Mouse (Mus musculus): ENCODE measurements at regions not wholly inside any gene's neighbourhood (a gene's known extent, or its start where the extent isn't known, plus 50 kb on each side); places are given as distances from the start of the nearest gene placed in this dataset.

- no peaks in the 10 kb centered on the region for H3K4me1 ChIP-seq (ENCODE audit: control insufficient read depth, insufficient read depth, insufficient read length)
- WGBS = 73% methylated on average over 3 of the region's 3 CpGs
- DNase-seq (ENCODE audit: low read depth in 1 of 2, low spot score in 2 of 2) = no peak
- no peaks in the 10 kb centered on the region for H3K36me3 ChIP-seq (ENCODE audit: control insufficient read depth, insufficient read depth, low read length)
- H3K4me3 ChIP-seq (ENCODE audit: extremely low read depth, insufficient read depth, insufficient read length) = no peak overlapping the region
- TF ChIP-seq POLR2A (IDR thresholded peaks at IDR 0.05; ENCODE audit: low read depth, low read length) (no peak), CTCF (IDR thresholded peaks at IDR 0.05; ENCODE audit: extremely low read depth, insufficient read depth, insufficient read length, insufficient replicate concordance) (no peak)
- H3K27me3 ChIP-seq (ENCODE audit: control insufficient read depth, insufficient read depth, low read length) = no peaks in the 10 kb centered on the region
- no peak overlapping the region for H3K27ac ChIP-seq (ENCODE audit: insufficient read depth, low read length)
Observed at GRCm38 (mm10) chr3:41163767-41164166, 80.9 kb upstream of the Pgrmc2 start.

GRCm38 (mm10) chr3:41162514-41162913, 79.7 kb upstream of the Pgrmc2 start:
- no peaks in the 10 kb centered on the region for H3K4me1 ChIP-seq (ENCODE audit: control insufficient read depth, insufficient read depth, insufficient read length)
- no peak for TF ChIP-seq POLR2A (IDR thresholded peaks at IDR 0.05; ENCODE audit: low read depth, low read length)
- no peak for TF ChIP-seq CTCF (IDR thresholded peaks at IDR 0.05; ENCODE audit: extremely low read depth, insufficient read depth, insufficient read length, insufficient replicate concordance)
- no peaks in the 10 kb centered on the region for H3K36me3 ChIP-seq (ENCODE audit: control insufficient read depth, insufficient read depth, low read length)
- WGBS = 100% methylated on average over 1 of the region's 1 CpGs
- no peak overlapping the region for H3K27ac ChIP-seq (ENCODE audit: insufficient read depth, low read length)
- H3K4me3 ChIP-seq (ENCODE audit: extremely low read depth, insufficient read depth, insufficient read length) = no peak overlapping the region
- DNase-seq (ENCODE audit: low read depth in 1 of 2, low spot score in 2 of 2) = no peak
- H3K27me3 ChIP-seq (ENCODE audit: control insufficient read depth, insufficient read depth, low read length) = no peaks in the 10 kb centered on the region

GRCm38 (mm10) chr3:41160648-41161047, 77.8 kb upstream of the Pgrmc2 start:
- no peaks in the 10 kb centered on the region for H3K27me3 ChIP-seq (ENCODE audit: control insufficient read depth, insufficient read depth, low read length)
- no peaks in the 10 kb centered on the region for H3K36me3 ChIP-seq (ENCODE audit: control insufficient read depth, insufficient read depth, low read length)
- DNase-seq (ENCODE audit: low read depth in 1 of 2, low spot score in 2 of 2) = no peak
- no peak overlapping the region for H3K4me3 ChIP-seq (ENCODE audit: extremely low read depth, insufficient read depth, insufficient read length)
- no peak overlapping the region for H3K27ac ChIP-seq (ENCODE audit: insufficient read depth, low read length)
- H3K4me1 ChIP-seq (ENCODE audit: control insufficient read depth, insufficient read depth, insufficient read length) = no peaks in the 10 kb centered on the region
- no peak for TF ChIP-seq POLR2A (IDR thresholded peaks at IDR 0.05; ENCODE audit: low read depth, low read length)

DNA sequence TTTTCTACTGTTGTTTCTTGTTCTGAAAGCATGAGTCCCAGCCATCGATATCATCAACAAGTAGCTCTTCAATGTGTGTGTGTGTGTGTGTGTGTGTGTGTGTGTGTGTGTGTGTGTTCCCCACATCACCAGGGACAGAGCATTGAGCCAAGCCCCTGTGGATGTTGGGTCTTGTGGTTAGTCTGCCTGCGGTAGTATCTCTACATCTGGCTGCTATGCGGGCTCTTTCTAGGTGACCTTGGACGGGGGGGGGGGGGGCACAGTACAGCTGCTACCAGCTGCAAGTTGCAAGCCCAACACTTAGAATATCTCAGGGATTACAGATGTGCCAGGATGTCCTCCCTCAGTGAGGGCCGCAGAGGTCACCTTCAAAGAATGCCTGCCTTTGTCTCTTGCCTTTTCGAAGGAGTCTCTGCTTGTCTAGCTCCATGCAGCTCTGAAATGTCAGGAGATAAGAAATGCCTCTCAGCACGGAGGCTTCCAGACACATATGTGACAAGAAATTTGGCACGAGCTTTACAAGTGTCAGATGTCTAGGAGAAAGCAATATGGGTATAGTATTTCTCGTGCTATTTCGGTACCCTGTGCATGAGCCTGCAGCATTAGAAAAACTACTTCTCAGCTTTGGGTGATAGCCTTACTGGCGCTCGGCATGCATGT, 75.6 kb upstream of the Pgrmc2 start:
- Histone ChIP-seq H3K27ac (ENCODE audit: insufficient read depth, low read length) (no peak overlapping the region), H3K4me3 (ENCODE audit: extremely low read depth, insufficient read depth, insufficient read length) (no peak overlapping the region), H3K36me3 (ENCODE audit: control insufficient read depth, insufficient read depth, low read length) (no peaks in the 10 kb centered on the region), H3K27me3 (ENCODE audit: control insufficient read depth, insufficient read depth, low read length) (no peaks in the 10 kb centered on the region), H3K4me1 (ENCODE audit: control insufficient read depth, insufficient read depth, insufficient read length) (no peaks in the 10 kb centered on the region)
- TF ChIP-seq POLR2A (IDR thresholded peaks at IDR 0.05; ENCODE audit: low read depth, low read length) = no peak
- TF ChIP-seq CTCF (IDR thresholded peaks at IDR 0.05; ENCODE audit: extremely low read depth, insufficient read depth, insufficient read length, insufficient replicate concordance) = no peak
- WGBS = 68% methylated on average over 12 of the region's 12 CpGs
- no peak for DNase-seq (ENCODE audit: low read depth in 1 of 2, low spot score in 2 of 2)

GRCm38 (mm10) chr3:41157428-41157827, 74.6 kb upstream of the Pgrmc2 start:
- Histone ChIP-seq H3K4me3 (ENCODE audit: extremely low read depth, insufficient read depth, insufficient read length) (no peak overlapping the region), H3K27me3 (ENCODE audit: control insufficient read depth, insufficient read depth, low read length) (no peaks in the 10 kb centered on the region), H3K27ac (ENCODE audit: insufficient read depth, low read length) (no peak overlapping the region), H3K4me1 (ENCODE audit: control insufficient read depth, insufficient read depth, insufficient read length) (no peaks in the 10 kb centered on the region), H3K36me3 (ENCODE audit: control insufficient read depth, insufficient read depth, low read length) (no peaks in the 10 kb centered on the region)
- WGBS = 94% methylated on average over 3 of the region's 3 CpGs
- TF ChIP-seq POLR2A (IDR thresholded peaks at IDR 0.05; ENCODE audit: low read depth, low read length) (no peak), CTCF (IDR thresholded peaks at IDR 0.05; ENCODE audit: extremely low read depth, insufficient read depth, insufficient read length, insufficient replicate concordance) (no peak)
- DNase-seq (ENCODE audit: low read depth in 1 of 2, low spot score in 2 of 2) = no peak

GRCm38 (mm10) chr3:41156562-41156961, 73.7 kb upstream of the Pgrmc2 start:
- DNase-seq (ENCODE audit: low read depth in 1 of 2, low spot score in 2 of 2) = no peak
- TF ChIP-seq POLR2A (IDR thresholded peaks at IDR 0.05; ENCODE audit: low read depth, low read length) (no peak), CTCF (IDR thresholded peaks at IDR 0.05; ENCODE audit: extremely low read depth, insufficient read depth, insufficient read length, insufficient replicate concordance) (no peak)
- no peaks in the 10 kb centered on the region for H3K4me1 ChIP-seq (ENCODE audit: control insufficient read depth, insufficient read depth, insufficient read length)
- no peak overlapping the region for H3K4me3 ChIP-seq (ENCODE audit: extremely low read depth, insufficient read depth, insufficient read length)
- no peak overlapping the region for H3K27ac ChIP-seq (ENCODE audit: insufficient read depth, low read length)
- no peaks in the 10 kb centered on the region for H3K27me3 ChIP-seq (ENCODE audit: control insufficient read depth, insufficient read depth, low read length)
- WGBS = 95% methylated on average over 2 of the region's 2 CpGs
- H3K36me3 ChIP-seq (ENCODE audit: control insufficient read depth, insufficient read depth, low read length) = no peaks in the 10 kb centered on the region

DNA sequence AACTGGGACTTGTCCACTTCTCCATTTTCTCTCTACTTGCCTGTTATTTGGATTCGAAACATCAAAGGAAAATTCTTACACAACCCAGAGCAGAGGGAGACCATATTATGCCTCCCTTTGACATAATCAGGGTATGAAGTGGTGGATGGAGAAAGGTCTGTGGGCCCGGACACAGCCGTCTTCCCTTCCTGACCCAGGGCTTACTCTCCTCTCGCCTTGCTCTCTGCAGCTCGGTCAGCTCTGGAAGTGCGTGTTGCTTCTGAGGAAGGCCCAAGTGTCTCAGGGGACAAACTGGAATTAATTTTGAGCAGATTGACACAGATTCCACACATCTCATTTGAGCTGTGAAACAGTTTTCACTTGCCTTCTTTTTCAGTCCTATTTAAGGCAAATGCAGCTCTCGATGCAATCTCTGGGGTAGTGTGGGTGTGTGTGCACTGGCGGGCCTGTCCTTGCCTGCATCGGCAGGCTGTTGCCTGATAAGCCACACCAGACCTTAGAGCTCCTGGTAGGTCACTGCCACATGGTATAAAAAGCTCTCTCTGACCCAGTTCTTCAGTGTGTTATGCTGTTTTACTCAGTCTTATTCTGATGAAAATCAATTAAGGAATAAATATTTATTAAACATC, 72.4 kb upstream of the Pgrmc2 start:
- no peak overlapping the region for H3K4me3 ChIP-seq (ENCODE audit: extremely low read depth, insufficient read depth, insufficient read length)
- 79% methylated on average over 9 of the region's 9 CpGs for WGBS
- DNase-seq (ENCODE audit: low read depth in 1 of 2, low spot score in 2 of 2) = no peak
- H3K4me1 ChIP-seq (ENCODE audit: control insufficient read depth, insufficient read depth, insufficient read length) = no peaks in the 10 kb centered on the region
- no peak overlapping the region for H3K27ac ChIP-seq (ENCODE audit: insufficient read depth, low read length)
- TF ChIP-seq POLR2A (IDR thresholded peaks at IDR 0.05; ENCODE audit: low read depth, low read length) = no peak
- no peak for TF ChIP-seq CTCF (IDR thresholded peaks at IDR 0.05; ENCODE audit: extremely low read depth, insufficient read depth, insufficient read length, insufficient replicate concordance)
- no peaks in the 10 kb centered on the region for H3K36me3 ChIP-seq (ENCODE audit: control insufficient read depth, insufficient read depth, low read length)
- no peaks in the 10 kb centered on the region for H3K27me3 ChIP-seq (ENCODE audit: control insufficient read depth, insufficient read depth, low read length)
